Comparison of ENCODE assay signal across 8 mouse cellular contexts in the genomic region with DNA sequence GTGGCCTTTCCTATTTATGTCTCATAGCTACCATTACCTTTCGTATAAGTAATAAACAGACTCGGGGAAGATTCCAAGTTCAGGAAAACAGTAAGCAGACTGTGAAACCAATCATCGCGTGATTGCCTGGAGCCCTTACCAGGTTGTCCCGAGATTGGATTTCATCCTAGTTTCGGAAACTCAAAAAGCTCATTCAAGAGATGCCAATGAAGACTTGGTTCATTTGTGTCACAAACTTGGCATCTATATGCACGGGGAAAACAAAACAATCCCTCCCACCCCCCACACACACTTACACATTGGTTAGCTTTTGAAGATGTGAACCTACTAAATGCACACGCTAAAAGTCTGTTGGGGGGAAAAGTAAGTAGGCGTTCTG. TPM values are rescaled to one million over a fixed set of nuclear protein-coding genes. Genes with fewer than 3 reads are reported as not detected.
DNase-seq lines count a peak whose midpoint lies in the region; ATAC-seq and TF ChIP-seq lines count a peak whose summit lies in the region.

No protein-coding gene starts in this region.

- 4% methylated on average over 9 of the region's 9 CpGs for WGBS in limb, embryonic 15.5 days

- H3K36me3 ChIP-seq in testis, adult 2 months (ENCODE audit: control insufficient read depth, insufficient read depth, low read length): peaks cover 3% of the 10 kb centered on the region
- H3K36me3 ChIP-seq in limb, embryonic 15.5 days: peaks cover 44% of the 10 kb centered on the region

- H3K27me3 ChIP-seq in testis, adult 2 months (ENCODE audit: control insufficient read depth, insufficient read depth, low read length): no peaks in the 10 kb centered on the region
- H3K27me3 ChIP-seq in limb, embryonic 15.5 days: no peaks in the 10 kb centered on the region

- no peaks in the 10 kb centered on the region; the same call in 1 of the 2 replicates for H3K4me1 ChIP-seq in testis, adult 2 months (ENCODE audit: control insufficient read depth, insufficient read depth, low read length)
- peaks cover 14% of the 10 kb centered on the region for H3K4me1 ChIP-seq in limb, embryonic 15.5 days

- ATAC-seq in limb, embryonic 15.5 days (ENCODE audit: insufficient number of reproducible peaks, low FRiP score, low TSS enrichment, low read depth): no peak; the same call in 1 of the 2 replicates
- ATAC-seq in megakaryocyte progenitor cell, adult 5-6 weeks (replicated peaks; ENCODE audit: poor library complexity): no peak

- H3K9me3 ChIP-seq in limb, embryonic 15.5 days: no peaks in the 10 kb centered on the region

- peak overlapping the region; percentile 82 for H3K4me2 ChIP-seq in limb, embryonic 15.5 days

- no peak for TF ChIP-seq CTCF in testis, adult 2 months (IDR thresholded peaks at IDR 0.05; ENCODE audit: control insufficient read depth, insufficient read depth, insufficient replicate concordance, low read depth, low read length)

- no peak for TF ChIP-seq POLR2A in testis, adult 2 months (IDR thresholded peaks at IDR 0.05; ENCODE audit: control insufficient read depth, low read depth, low read length)

- H3K27ac ChIP-seq in testis, adult 2 months (ENCODE audit: control insufficient read depth, insufficient read depth, low read depth, low read length): peak overlapping the region; percentile 7
- H3K27ac ChIP-seq in limb, embryonic 15.5 days: peak overlapping the region; percentile 88

- H3K4me3 ChIP-seq in testis, adult 2 months (ENCODE audit: control insufficient read depth, low read depth, low read length): peak overlapping the region; percentile 92; the same call in 1 of the 2 replicates
- H3K4me3 ChIP-seq in limb, embryonic 15.5 days: peak overlapping the region; percentile 78

- peak overlapping the region; percentile 85 for H3K9ac ChIP-seq in limb, embryonic 15.5 days

- peak; percentile 29 for DNase-seq in embryo, embryonic 10 days (ENCODE audit: low spot score)
- no peak for DNase-seq in embryo, embryonic 10.5 days (ENCODE audit: low spot score)
- DNase-seq in testis, postnatal 14 days (ENCODE audit: low spot score): no peak
- DNase-seq in cerebellum, adult 18-20 months: no peak
- no peak for DNase-seq in cerebellum, postnatal 25 days

RNA-seq across cellular contexts. Expression of a gene that starts 0.6 kb away (rescaled TPM):
- 4.8 and 4.9 TPM in 2 replicates for polyA plus RNA-seq in testis, adult 2 months (2012; rRNA removed)
- polyA plus RNA-seq in limb, embryonic 15.5 days (2015; fragmentation: Nextera tagmentation; extraction: Ambion mirVana): 14.1 and 15.7 TPM in 2 replicates
- 13.7 and 15.3 TPM in 2 replicates for total RNA-seq in megakaryocyte progenitor cell, adult 5-6 weeks (2015)
- total RNA-seq in megakaryocyte progenitor cell, adult 5-6 weeks (2017): 15.2 and 15.7 TPM in 2 replicates

RNA-seq across cellular contexts. Expression of a gene that starts 11.6 kb away (rescaled TPM):
- 34.0 and 39.8 TPM in 2 replicates for polyA plus RNA-seq in testis, adult 2 months (2012; rRNA removed)
- 659 and 666 TPM in 2 replicates for polyA plus RNA-seq in limb, embryonic 15.5 days (2015; fragmentation: Nextera tagmentation; extraction: Ambion mirVana)
- 851 and 960 TPM in 2 replicates for total RNA-seq in megakaryocyte progenitor cell, adult 5-6 weeks (2015)
- 795 and 1,001 TPM in 2 replicates for total RNA-seq in megakaryocyte progenitor cell, adult 5-6 weeks (2017)

RNA-seq across cellular contexts. Expression of a gene that starts 20.9 kb away (rescaled TPM):
- 1.5 and 1.8 TPM in 2 replicates for polyA plus RNA-seq in testis, adult 2 months (2012; rRNA removed)
- 23.7 and 25.2 TPM in 2 replicates for polyA plus RNA-seq in limb, embryonic 15.5 days (2015; fragmentation: Nextera tagmentation; extraction: Ambion mirVana)
- 0.54 TPM in 1 of 2 replicates, not detected in the other for total RNA-seq in megakaryocyte progenitor cell, adult 5-6 weeks (2015)
- total RNA-seq in megakaryocyte progenitor cell, adult 5-6 weeks (2017): 0.21 and 0.61 TPM in 2 replicates

RNA-seq across cellular contexts. Expression of a gene that starts 26.8 kb away (rescaled TPM):
- 13.5 and 14.0 TPM in 2 replicates for polyA plus RNA-seq in testis, adult 2 months (2012; rRNA removed)
- polyA plus RNA-seq in limb, embryonic 15.5 days (2015; fragmentation: Nextera tagmentation; extraction: Ambion mirVana): 68.1 and 71.3 TPM in 2 replicates
- 45.9 and 53.7 TPM in 2 replicates for total RNA-seq in megakaryocyte progenitor cell, adult 5-6 weeks (2015)
- 26.1 and 40.1 TPM in 2 replicates for total RNA-seq in megakaryocyte progenitor cell, adult 5-6 weeks (2017)

RNA-seq across cellular contexts. Expression of a gene that starts 26.9 kb away (rescaled TPM):
- 17.6 and 20.4 TPM in 2 replicates for polyA plus RNA-seq in testis, adult 2 months (2012; rRNA removed)
- polyA plus RNA-seq in limb, embryonic 15.5 days (2015; fragmentation: Nextera tagmentation; extraction: Ambion mirVana): 57.0 and 57.1 TPM in 2 replicates
- total RNA-seq in megakaryocyte progenitor cell, adult 5-6 weeks (2015): 13.8 and 16.2 TPM in 2 replicates
- total RNA-seq in megakaryocyte progenitor cell, adult 5-6 weeks (2017): 29.7 and 37.5 TPM in 2 replicates

Comparison
In these comparisons a context has a peak if more than half of its experiments do, and no peak if none do; other contexts are left out.
1. RNA of a gene that starts 11.6 kb away (polyA plus RNA-seq): 659 to 666 TPM in limb, embryonic 15.5 days; 34.0 to 39.8 TPM in testis, adult 2 months; every median in the first group is over 10 times any median in the second.